ENCODE assay signal across 27 mouse cellular contexts in genomic region chr3:139844443-139844842, GRCm38 (mm10).
DNase-seq lines count a peak whose midpoint lies in the region; ATAC-seq lines count a peak whose summit lies in the region.
"Had no signal": no experiment of that assay in that cellular context is flagged by ENCODE, and none has a peak within 500 bp of the region (broad histone marks: within the 10 kb centered on the region; RNA-seq: fewer than 3 reads in every experiment).

No protein-coding gene starts in this region.

- no peaks in the 10 kb centered on the region for H3K4me1 ChIP-seq in liver, embryonic 12.5 days
- H3K4me1 ChIP-seq in liver, embryonic 11.5 days (replicated peaks; ENCODE audit: control insufficient read depth, insufficient read depth, low read length), result no peaks in the 10 kb centered on the region
- H3K4me1 ChIP-seq in midbrain, embryonic 13.5 days (replicated peaks), result no peaks in the 10 kb centered on the region
- H3K4me1 ChIP-seq in midbrain, embryonic 10.5 days, result no peaks in the 10 kb centered on the region
- no peaks in the 10 kb centered on the region for H3K4me1 ChIP-seq in liver, embryonic 15.5 days (replicated peaks)
- no peaks in the 10 kb centered on the region for H3K4me1 ChIP-seq in midbrain, embryonic 15.5 days
- H3K4me1 ChIP-seq: embryonic facial prominence, embryonic 15.5 days; forebrain, embryonic 15.5 days; hindbrain, embryonic 10.5 days; limb, embryonic 15.5 days; midbrain, embryonic 12.5 days had no signal

- intact Hi-C loops in left cerebral cortex, postnatal 14 days (cut with DNase I), result no loop called here

- ATAC-seq in liver, embryonic 12.5 days, result peak; percentile 58
- no peak; the same call in 1 of the 2 replicates for ATAC-seq in liver, embryonic 11.5 days (replicated peaks; ENCODE audit: low FRiP score)
- ATAC-seq in midbrain, embryonic 13.5 days, result peak; percentile 62; the same call in 1 of the 2 replicates
- peak; percentile 51; the same call in 1 of the 2 replicates for ATAC-seq in liver, embryonic 15.5 days (ENCODE audit: insufficient read depth)
- ATAC-seq in midbrain, embryonic 15.5 days (replicated peaks), result peak; percentile 54; the same call in 1 of the 2 replicates
- ATAC-seq: hindbrain, postnatal 0 days; intestine, embryonic 16.5 days; Patski had no signal

- H3K36me3 ChIP-seq in liver, embryonic 12.5 days, result no peaks in the 10 kb centered on the region
- H3K36me3 ChIP-seq in liver, embryonic 11.5 days (ENCODE audit: control insufficient read depth, insufficient read depth, low read length), result no peaks in the 10 kb centered on the region
- no peaks in the 10 kb centered on the region for H3K36me3 ChIP-seq in midbrain, embryonic 13.5 days
- H3K36me3 ChIP-seq in midbrain, embryonic 10.5 days, result no peaks in the 10 kb centered on the region
- no peaks in the 10 kb centered on the region for H3K36me3 ChIP-seq in liver, embryonic 15.5 days (replicated peaks)
- no peaks in the 10 kb centered on the region for H3K36me3 ChIP-seq in midbrain, embryonic 15.5 days (replicated peaks)
- H3K36me3 ChIP-seq: embryonic facial prominence, embryonic 15.5 days; forebrain, embryonic 15.5 days; hindbrain, embryonic 10.5 days; limb, embryonic 15.5 days; midbrain, embryonic 12.5 days had no signal

- WGBS in liver, embryonic 12.5 days (ENCODE audit: insufficient replicate concordance), result 38% methylated on average over 3 of the region's 3 CpGs
- 67% methylated on average over 3 of the region's 3 CpGs for WGBS in liver, embryonic 11.5 days
- 52% methylated on average over 3 of the region's 3 CpGs for WGBS in midbrain, embryonic 13.5 days
- 75% methylated on average over 3 of the region's 3 CpGs for WGBS in midbrain, embryonic 10.5 days
- WGBS in liver, embryonic 15.5 days (ENCODE audit: insufficient replicate concordance), result 24% methylated on average over 3 of the region's 3 CpGs
- 49% methylated on average over 3 of the region's 3 CpGs for WGBS in midbrain, embryonic 15.5 days

- H3K4me3 ChIP-seq in liver, embryonic 12.5 days, result no peak overlapping the region
- no peak overlapping the region for H3K4me3 ChIP-seq in liver, embryonic 11.5 days (ENCODE audit: low read depth, low read length)
- no peak overlapping the region for H3K4me3 ChIP-seq in midbrain, embryonic 13.5 days (replicated peaks)
- H3K4me3 ChIP-seq in midbrain, embryonic 10.5 days, result no peak overlapping the region
- no peak overlapping the region for H3K4me3 ChIP-seq in liver, embryonic 15.5 days (replicated peaks)
- no peak overlapping the region for H3K4me3 ChIP-seq in midbrain, embryonic 15.5 days
- H3K4me3 ChIP-seq: embryonic facial prominence, embryonic 15.5 days; forebrain, embryonic 15.5 days; hindbrain, embryonic 10.5 days; limb, embryonic 15.5 days; midbrain, embryonic 12.5 days had no signal

- no peaks in the 10 kb centered on the region for H3K9me3 ChIP-seq in liver, embryonic 12.5 days (replicated peaks)
- H3K9me3 ChIP-seq in liver, embryonic 11.5 days (ENCODE audit: control insufficient read depth, low read length), result no peaks in the 10 kb centered on the region
- no peaks in the 10 kb centered on the region for H3K9me3 ChIP-seq in midbrain, embryonic 13.5 days
- H3K9me3 ChIP-seq in midbrain, embryonic 10.5 days (replicated peaks), result no peaks in the 10 kb centered on the region
- H3K9me3 ChIP-seq in liver, embryonic 15.5 days (replicated peaks), result no peaks in the 10 kb centered on the region
- no peaks in the 10 kb centered on the region for H3K9me3 ChIP-seq in midbrain, embryonic 15.5 days
- H3K9me3 ChIP-seq: embryonic facial prominence, embryonic 15.5 days; forebrain, embryonic 15.5 days; hindbrain, embryonic 10.5 days; limb, embryonic 15.5 days; midbrain, embryonic 12.5 days had no signal

- H3K9ac ChIP-seq in liver, embryonic 12.5 days, result no peak overlapping the region
- no peak overlapping the region for H3K9ac ChIP-seq in liver, embryonic 11.5 days (ENCODE audit: low read depth, low read length)
- H3K9ac ChIP-seq in midbrain, embryonic 13.5 days (replicated peaks), result no peak overlapping the region
- H3K9ac ChIP-seq in liver, embryonic 15.5 days, result no peak overlapping the region
- no peak overlapping the region for H3K9ac ChIP-seq in midbrain, embryonic 15.5 days
- H3K9ac ChIP-seq: embryonic facial prominence, embryonic 15.5 days; forebrain, embryonic 15.5 days; limb, embryonic 15.5 days; midbrain, embryonic 12.5 days had no signal

- no peak overlapping the region for H3K4me2 ChIP-seq in liver, embryonic 12.5 days
- H3K4me2 ChIP-seq in liver, embryonic 11.5 days, result no peak overlapping the region
- H3K4me2 ChIP-seq in midbrain, embryonic 13.5 days (replicated peaks), result no peak overlapping the region
- no peak overlapping the region for H3K4me2 ChIP-seq in liver, embryonic 15.5 days
- no peak overlapping the region for H3K4me2 ChIP-seq in midbrain, embryonic 15.5 days
- H3K4me2 ChIP-seq: embryonic facial prominence, embryonic 15.5 days; forebrain, embryonic 15.5 days; heart, embryonic 11.5 days; limb, embryonic 15.5 days; midbrain, embryonic 12.5 days had no signal

- DNase-seq in liver, embryonic 11.5 days (ENCODE audit: low spot score), result no peak
- DNase-seq in midbrain, embryonic 10.5 days (ENCODE audit: low spot score), result no peak
- no peak for DNase-seq in left cerebral cortex, postnatal 14 days (ENCODE audit: low spot score in 2 of 2)
- no peak for DNase-seq in embryo, embryonic 10.5 days (ENCODE audit: low spot score)
- DNase-seq: adrenal gland, postnatal 36 days; cerebellum, adult 18-20 months; cerebellum, postnatal 14 days; gastrocnemius, postnatal 10 days; kidney, postnatal 36 days; layer of hippocampus, postnatal 36 days; left cerebral cortex, postnatal 4 days; thymus, adult 2 months; thymus, postnatal 4 days had no signal

- H3K27ac ChIP-seq in liver, embryonic 12.5 days, result no peak overlapping the region
- no peak overlapping the region for H3K27ac ChIP-seq in liver, embryonic 11.5 days (ENCODE audit: low read depth, low read length)
- no peak overlapping the region for H3K27ac ChIP-seq in midbrain, embryonic 13.5 days
- H3K27ac ChIP-seq in midbrain, embryonic 10.5 days (replicated peaks), result no peak overlapping the region
- no peak overlapping the region for H3K27ac ChIP-seq in liver, embryonic 15.5 days (replicated peaks)
- H3K27ac ChIP-seq in midbrain, embryonic 15.5 days, result no peak overlapping the region
- H3K27ac ChIP-seq: embryonic facial prominence, embryonic 15.5 days; forebrain, embryonic 15.5 days; hindbrain, embryonic 10.5 days; hindbrain, postnatal 0 days; limb, embryonic 15.5 days; midbrain, embryonic 12.5 days; stomach, postnatal 0 days had no signal

- no peaks in the 10 kb centered on the region for H3K27me3 ChIP-seq in liver, embryonic 12.5 days (replicated peaks)
- H3K27me3 ChIP-seq in liver, embryonic 11.5 days (replicated peaks; ENCODE audit: control insufficient read depth, insufficient read depth, low read length), result no peaks in the 10 kb centered on the region
- H3K27me3 ChIP-seq in midbrain, embryonic 13.5 days, result no peaks in the 10 kb centered on the region
- H3K27me3 ChIP-seq in midbrain, embryonic 10.5 days (ENCODE audit: low read depth, poor library complexity, severe bottlenecking), result no peaks in the 10 kb centered on the region
- H3K27me3 ChIP-seq in liver, embryonic 15.5 days, result no peaks in the 10 kb centered on the region
- no peaks in the 10 kb centered on the region for H3K27me3 ChIP-seq in midbrain, embryonic 15.5 days (replicated peaks)
- H3K27me3 ChIP-seq: embryonic facial prominence, embryonic 15.5 days; forebrain, embryonic 15.5 days; limb, embryonic 15.5 days; midbrain, embryonic 12.5 days; Patski had no signal
